Mouse (Mus musculus): ENCODE data around the gene Gm44511.
"Not testable (repeated sequence)": the region's sequence is repeated elsewhere in the genome, so short reads cannot be mapped to it uniquely, and the experiment has no call there.

Gm44511 gene

GRCm38 (mm10) chr6:128840669-128841068 is 14.6 kb upstream of the Gm44511 start:
- DNase-seq: not testable (repeated sequence)

- DNase-seq: no peak
Measured at GRCm38 (mm10) chr6:128839921-128840320, 13.8 kb upstream of the Gm44511 start.

- peak; percentile 88 to 93 for DNase-seq
Measured at GRCm38 (mm10) chr6:128839266-128839771, 13.2 kb upstream of the Gm44511 start.

- DNase-seq: peak; percentile 89 to 92
Measured at GRCm38 (mm10) chr6:128838342-128839265, 12.5 kb upstream of the Gm44511 start.

GRCm38 (mm10) chr6:128837454-128838341 is 11.6 kb upstream of the Gm44511 start:
- DNase-seq: peak; percentile 26 to 55

- DNase-seq: no peak
Measured at GRCm38 (mm10) chr6:128836955-128837334, 10.8 kb upstream of the Gm44511 start.

- DNase-seq: no peak
Measured at GRCm38 (mm10) chr6:128836191-128836954, 10.3 kb upstream of the Gm44511 start.

GRCm38 (mm10) chr6:128835571-128835970 is 9.5 kb upstream of the Gm44511 start:
- no peak for DNase-seq

- no peak for DNase-seq
Measured at GRCm38 (mm10) chr6:128833046-128833445, 6.9 kb upstream of the Gm44511 start.

- no peak for DNase-seq
Measured at GRCm38 (mm10) chr6:128829837-128830236, 3.7 kb upstream of the Gm44511 start.

GRCm38 (mm10) chr6:128826781-128827180 is 666 bp upstream of the Gm44511 start:
- no peak for DNase-seq

- DNase-seq: no peak
Measured at GRCm38 (mm10) chr6:128818083-128818802, 7.9 kb downstream of the Gm44511 start.

- DNase-seq: peak; percentile 53 to 64
Measured at GRCm38 (mm10) chr6:128808532-128808931, 17.6 kb downstream of the Gm44511 start.

GRCm38 (mm10) chr6:128807021-128807420 is 19.1 kb downstream of the Gm44511 start:
- DNase-seq: no peak

- DNase-seq: peak; percentile 81 to 84
Measured at GRCm38 (mm10) chr6:128804823-128805640, 21.1 kb downstream of the Gm44511 start.

- DNase-seq: peak; percentile 97 to 98
Measured at GRCm38 (mm10) chr6:128802999-128803857, 22.9 kb downstream of the Gm44511 start.

GRCm38 (mm10) chr6:128802557-128802956 is 23.6 kb downstream of the Gm44511 start:
- no peak for DNase-seq

- DNase-seq: not testable (repeated sequence)
Measured at GRCm38 (mm10) chr6:128800696-128801095, 25.4 kb downstream of the Gm44511 start.

GRCm38 (mm10) chr6:128799896-128800270 is 26.2 kb downstream of the Gm44511 start:
- no peak for DNase-seq

Measured in kidney, postnatal 4 days (tissue).